Mouse (Mus musculus) intestine, embryonic 16.5 days (tissue): ENCODE measurements around the gene Tmem72. TPM values are rescaled to one million over a fixed set of nuclear protein-coding genes. Genes with fewer than 3 reads are reported as not detected.

Source experiments
- ATAC-seq: fragments of 200-750 bp; cut with Nextera tagmentation; 2 replicates; pipeline ENCODE4 v1.8.0; 2017; ENCODE audit warnings: moderate TSS enrichment, moderate library complexity
- H3K27ac ChIP-seq: fragments of 300-500 bp; sonication (generic); 2 replicates; pipeline ENCODE4 v1.5.1; 2014; ENCODE audit warnings: mild to moderate bottlenecking, low read length
- H3K27me3 ChIP-seq: fragments of 300-500 bp; sonication (generic); replicated peaks from 2 replicates; pipeline ENCODE4 v1.6.1; 2014; ENCODE audit warnings: low read length, control low read depth, mixed read lengths; ENCODE audit not compliant: control insufficient read depth, insufficient read depth
- H3K36me3 ChIP-seq: fragments of 300-500 bp; sonication (generic); 2 replicates; pipeline ENCODE4 v1.6.1; 2014; ENCODE audit warnings: low read length, control low read depth; ENCODE audit not compliant: control insufficient read depth, insufficient read depth
- H3K4me1 ChIP-seq: fragments of 300-500 bp; sonication (generic); 2 replicates; pipeline ENCODE4 v1.6.1; 2014; ENCODE audit warnings: low read length, control low read depth, mixed read lengths; ENCODE audit not compliant: control insufficient read depth, insufficient read depth
- H3K4me2 ChIP-seq: fragments of 300-500 bp; sonication (generic); 2 replicates; pipeline ENCODE4 v1.6.1; 2014; ENCODE audit warnings: low read depth, low read length, control low read depth
- H3K4me3 ChIP-seq: fragments of 300-500 bp; sonication (generic); 2 replicates; pipeline ENCODE4 v1.5.1; 2014; ENCODE audit warnings: mild to moderate bottlenecking, low read length
- H3K9ac ChIP-seq: fragments of 300-500 bp; sonication (generic); 2 replicates; pipeline ENCODE4 v1.6.1; 2014; ENCODE audit warnings: low read depth, low read length
- H3K9me3 ChIP-seq: fragments of 300-500 bp; sonication (generic); 2 replicates; pipeline ENCODE4 v1.6.1; 2016; ENCODE audit warnings: low read length, control low read depth; ENCODE audit not compliant: control insufficient read depth
- WGBS: fragments of 180-500 bp; shearing (Covaris S2); extraction: QIAGEN DNeasy Blood & Tissue Kit; methylation state at CpG from one replicate; pipeline ENCODE4 v1.1.7; 2014; 5-methylcytosine and 5-hydroxymethylcytosine counted together
- polyA plus RNA-seq: library from polyadenylated mRNA; unstranded; fragments of >200 nt; fragmentation: Nextera tagmentation; extraction: Ambion mirVana; gene quantifications from 2 replicates; pipeline ENCODE4 v1.2.1, GENCODE M21; 2015

The Tmem72 gene
- polyA plus RNA-seq, 1 experiment from 2014 or later, result 0.07 TPM

DNA sequence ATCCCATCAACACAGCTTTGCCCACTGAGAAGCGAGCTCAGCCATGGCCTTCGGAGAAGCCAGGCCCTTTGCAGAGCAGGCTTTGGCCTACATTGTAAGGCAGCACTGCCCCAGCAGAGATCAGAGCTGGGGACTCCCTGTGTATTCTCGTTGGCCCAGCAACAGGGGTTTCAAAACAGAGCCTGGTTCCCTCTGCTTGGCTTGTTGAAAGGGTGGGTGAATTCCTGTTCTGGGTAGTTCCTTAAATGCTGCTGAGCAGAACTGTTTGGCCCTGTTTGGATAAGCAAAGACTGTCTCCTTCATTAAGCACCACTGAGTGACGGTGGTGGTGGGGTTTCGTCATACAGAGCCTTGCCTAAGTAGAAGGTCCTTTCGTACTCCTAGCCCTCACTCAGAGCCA lies 52.7 kb downstream of the Tmem72 start:
- Histone ChIP-seq H3K27ac (no peak overlapping the region), H3K9ac (no peak overlapping the region), H3K36me3 (no peaks in the 10 kb centered on the region), H3K4me3 (no peak overlapping the region), H3K27me3 (no peaks in the 10 kb centered on the region), H3K4me2 (no peak overlapping the region), H3K4me1 (no peaks in the 10 kb centered on the region), H3K9me3 (no peaks in the 10 kb centered on the region)
- ATAC-seq, result peak; percentile 16; the same call in 1 of the 2 replicates
- 74% methylated on average over 6 of the region's 6 CpGs for WGBS

DNA sequence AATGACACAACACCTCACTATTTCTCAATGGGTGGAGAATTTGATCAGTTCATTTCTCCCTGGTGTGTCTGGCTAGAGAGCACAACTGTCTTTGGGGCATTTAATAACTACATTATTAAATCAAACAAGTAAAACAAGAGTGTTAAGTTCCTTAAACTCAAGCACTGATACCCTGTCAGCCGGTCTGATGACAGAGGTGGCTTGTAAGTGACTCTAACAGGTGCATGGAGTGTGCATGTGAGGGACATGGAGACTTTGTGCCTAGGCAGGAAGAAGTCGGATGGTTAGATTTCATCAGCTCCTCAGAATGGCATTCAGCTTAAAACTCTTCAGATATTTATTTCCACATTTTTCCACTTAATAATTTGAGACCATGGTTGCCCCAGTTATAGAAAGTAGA lies 53.3 kb downstream of the Tmem72 start:
- Histone ChIP-seq H3K27ac (no peak overlapping the region), H3K9me3 (no peaks in the 10 kb centered on the region), H3K4me2 (no peak overlapping the region), H3K4me1 (no peaks in the 10 kb centered on the region), H3K4me3 (no peak overlapping the region), H3K9ac (no peak overlapping the region), H3K36me3 (no peaks in the 10 kb centered on the region), H3K27me3 (no peaks in the 10 kb centered on the region)
- WGBS, result 93% methylated on average over 2 of the region's 2 CpGs
- ATAC-seq, result no peak

- H3K4me1 ChIP-seq, result peaks cover 9% of the 10 kb centered on the region; the same call in 1 of the 2 replicates
- 61% methylated on average over 9 of the region's 9 CpGs for WGBS
- no peaks in the 10 kb centered on the region for H3K9me3 ChIP-seq
- no peaks in the 10 kb centered on the region for H3K27me3 ChIP-seq
- no peak overlapping the region for H3K4me2 ChIP-seq
- H3K27ac ChIP-seq, result no peak overlapping the region
- ATAC-seq, result peak; percentile 52
- no peak overlapping the region for H3K9ac ChIP-seq
- no peak overlapping the region for H3K4me3 ChIP-seq
- no peaks in the 10 kb centered on the region for H3K36me3 ChIP-seq
These were observed 62.8 kb downstream of the Tmem72 start for GRCm38 (mm10) chr6:116653684-116654454.

GRCm38 (mm10) chr6:116653191-116653590 lies 63.5 kb downstream of the Tmem72 start:
- WGBS, result 70% methylated on average over 3 of the region's 3 CpGs
- Histone ChIP-seq H3K4me3 (no peak overlapping the region), H3K36me3 (no peaks in the 10 kb centered on the region), H3K4me1 (peaks cover 9% of the 10 kb centered on the region; the same call in 1 of the 2 replicates), H3K4me2 (no peak overlapping the region), H3K27ac (no peak overlapping the region), H3K9ac (no peak overlapping the region), H3K9me3 (no peaks in the 10 kb centered on the region), H3K27me3 (no peaks in the 10 kb centered on the region)
- no peak for ATAC-seq

DNA sequence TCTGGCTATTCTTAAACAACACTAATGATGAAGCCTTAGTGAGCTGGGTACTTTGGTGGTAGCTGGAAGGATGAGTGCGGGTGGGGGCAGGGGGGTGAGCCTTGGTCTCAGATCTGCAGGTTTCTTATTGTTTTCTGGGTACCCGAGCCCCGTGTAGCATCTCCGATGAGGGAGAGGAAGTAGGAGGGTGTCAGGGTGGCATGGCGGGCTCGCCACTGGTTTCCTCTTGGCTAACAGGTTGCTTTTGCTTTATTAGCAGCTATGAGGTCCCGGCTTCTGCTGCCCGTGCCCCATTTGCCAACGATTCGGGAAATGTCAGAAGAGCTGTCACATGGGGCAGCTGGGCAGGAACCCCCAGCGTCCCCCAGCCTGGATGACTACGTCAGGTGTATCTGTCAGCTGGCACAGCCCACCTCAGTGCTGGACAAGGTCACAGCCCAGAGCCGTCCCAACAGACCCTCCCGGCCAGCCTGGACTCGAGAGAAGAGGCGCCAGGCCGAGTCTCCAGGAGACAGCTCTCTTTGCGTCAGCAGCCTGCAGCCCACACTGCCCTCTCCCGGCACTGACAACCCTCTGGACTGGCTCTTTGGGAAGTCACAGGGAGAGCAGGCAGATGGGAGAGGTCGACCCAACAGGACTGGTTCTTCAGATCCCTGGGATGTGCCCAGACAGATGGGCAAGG lies 65.1 kb downstream of the Tmem72 start:
- no peaks in the 10 kb centered on the region for H3K9me3 ChIP-seq
- no peaks in the 10 kb centered on the region for H3K27me3 ChIP-seq
- 71% methylated on average over 20 of the region's 20 CpGs for WGBS
- H3K4me1 ChIP-seq, result peaks cover 9% of the 10 kb centered on the region; the same call in 1 of the 2 replicates
- H3K9ac ChIP-seq, result peak overlapping the region; percentile 30; the same call in 1 of the 2 replicates
- H3K36me3 ChIP-seq, result no peaks in the 10 kb centered on the region
- H3K4me3 ChIP-seq, result peak overlapping the region; percentile 19
- H3K27ac ChIP-seq, result no peak overlapping the region
- H3K4me2 ChIP-seq, result peak overlapping the region; percentile 11; the same call in 1 of the 2 replicates
- no peak for ATAC-seq

- H3K4me1 ChIP-seq, result peaks cover 9% of the 10 kb centered on the region; the same call in 1 of the 2 replicates
- H3K27me3 ChIP-seq, result no peaks in the 10 kb centered on the region
- peak within 1 kb of the TSS; percentile 11; the same call in 1 of the 2 replicates for H3K4me2 ChIP-seq
- peak; percentile 89 for ATAC-seq
- H3K9me3 ChIP-seq, result no peaks in the 10 kb centered on the region
- WGBS, result 5% methylated on average over 6 of the region's 6 CpGs
- H3K36me3 ChIP-seq, result no peaks in the 10 kb centered on the region
- peak within 1 kb of the TSS; percentile 19 for H3K4me3 ChIP-seq
- peak within 1 kb of the TSS; percentile 30; the same call in 1 of the 2 replicates for H3K9ac ChIP-seq
- peak within 1 kb of the TSS; percentile 47 for H3K27ac ChIP-seq
These were observed 66.3 kb downstream of the Tmem72 start, which contains the start of gene Depp1 for GRCm38 (mm10) chr6:116650406-116650805. Depp1 (plus strand) TSS chr6:116650609.

DNA sequence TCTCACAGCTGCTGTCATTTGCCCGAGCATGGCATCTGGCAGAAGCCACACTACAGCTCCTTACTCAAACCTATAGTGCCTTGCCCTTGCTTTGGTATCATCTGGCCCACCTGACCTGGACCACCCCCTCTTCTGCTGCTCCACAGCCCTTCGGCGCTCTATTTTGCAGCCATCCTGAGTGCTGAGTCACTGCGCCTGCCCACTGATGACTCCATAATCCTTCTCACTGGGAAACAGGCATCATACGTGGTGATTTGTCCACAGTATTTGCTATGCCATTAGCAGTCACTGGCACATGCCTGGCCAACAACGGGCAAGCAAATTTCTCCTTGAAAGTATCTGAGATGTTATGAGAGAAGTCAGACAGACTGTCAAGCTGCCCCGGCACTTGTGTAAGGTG lies 66.9 kb downstream of the Tmem72 start:
- peak overlapping the region; percentile 47 for H3K27ac ChIP-seq
- H3K27me3 ChIP-seq, result no peaks in the 10 kb centered on the region
- ATAC-seq, result no peak
- no peaks in the 10 kb centered on the region for H3K9me3 ChIP-seq
- no peak overlapping the region for H3K9ac ChIP-seq
- peaks cover 9% of the 10 kb centered on the region; the same call in 1 of the 2 replicates for H3K4me1 ChIP-seq
- H3K36me3 ChIP-seq, result no peaks in the 10 kb centered on the region
- no peak overlapping the region for H3K4me2 ChIP-seq
- WGBS, result 73% methylated on average over 7 of the region's 7 CpGs
- H3K4me3 ChIP-seq, result no peak overlapping the region

DNA sequence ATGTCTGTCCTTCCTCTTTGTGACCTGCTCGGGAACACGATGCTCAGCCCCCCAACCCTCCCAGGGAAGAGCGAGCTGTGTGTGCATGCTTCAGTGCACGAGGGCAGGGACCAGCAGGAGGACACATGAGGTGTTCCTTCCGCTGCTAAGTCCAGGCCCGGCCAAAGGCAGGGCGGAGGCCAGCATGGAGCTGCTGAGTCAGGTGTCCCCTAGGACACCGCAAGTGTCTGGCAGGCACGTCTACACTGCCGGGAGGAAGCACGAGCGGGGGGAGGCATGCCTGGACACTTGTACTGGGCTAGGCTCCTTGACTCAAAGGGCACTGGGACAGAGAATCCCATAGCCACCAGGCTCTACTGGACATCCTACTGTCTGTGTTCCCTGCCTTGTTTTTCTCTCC lies 69.0 kb downstream of the Tmem72 start:
- Histone ChIP-seq H3K9me3 (no peaks in the 10 kb centered on the region), H3K4me3 (no peak overlapping the region), H3K9ac (no peak overlapping the region), H3K27ac (no peak overlapping the region; the same call in 1 of the 2 replicates), H3K4me2 (no peak overlapping the region), H3K4me1 (peaks cover 9% of the 10 kb centered on the region; the same call in 1 of the 2 replicates), H3K27me3 (no peaks in the 10 kb centered on the region), H3K36me3 (no peaks in the 10 kb centered on the region)
- 83% methylated on average over 12 of the region's 12 CpGs for WGBS
- peak; percentile 32; the same call in 1 of the 2 replicates for ATAC-seq

DNA sequence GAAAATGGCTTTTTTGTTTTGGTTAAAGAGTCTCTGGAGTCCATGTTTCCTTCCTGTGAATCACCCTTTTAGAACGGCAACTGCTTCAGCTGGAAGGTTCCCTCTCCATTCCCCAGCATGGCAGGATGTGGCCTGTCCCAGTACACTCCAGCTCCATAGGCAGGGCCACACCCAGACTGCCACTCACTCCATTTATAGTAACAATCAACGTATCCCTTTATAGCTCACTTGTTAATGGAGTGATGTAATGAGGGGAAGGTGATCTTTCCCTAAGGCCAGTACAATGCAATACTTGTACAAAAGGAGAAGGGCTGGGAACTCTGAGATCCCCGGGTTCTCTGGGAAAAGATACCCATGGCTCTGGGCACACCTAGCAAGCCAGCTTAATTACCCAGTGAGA lies 72.4 kb downstream of the Tmem72 start:
- Histone ChIP-seq H3K27me3 (no peaks in the 10 kb centered on the region), H3K27ac (no peak overlapping the region), H3K9me3 (no peaks in the 10 kb centered on the region), H3K4me3 (no peak overlapping the region), H3K9ac (no peak overlapping the region), H3K4me2 (no peak overlapping the region), H3K36me3 (no peaks in the 10 kb centered on the region), H3K4me1 (no peaks in the 10 kb centered on the region; the same call in 1 of the 2 replicates)
- WGBS, result 48% methylated on average over 3 of the region's 3 CpGs
- ATAC-seq, result peak; percentile 69
